29 mouse cellular contexts compared by ENCODE assay signal in genomic region chr7:43601884-43602283, GRCm38 (mm10). TPM values are rescaled to one million over a fixed set of nuclear protein-coding genes. Genes with fewer than 3 reads are reported as not detected.
A peak's percentile ranks its signal among the peaks of the same experiment; 100 is the strongest.
DNase-seq lines count a peak whose midpoint lies in the region; ATAC-seq lines count a peak whose summit lies in the region.
"Had no signal": no experiment of that assay in that cellular context is flagged by ENCODE, and none has a peak within 500 bp of the region (broad histone marks: within the 10 kb centered on the region; RNA-seq: fewer than 3 reads in every experiment).

No protein-coding gene starts in this region.

- WGBS in forebrain, embryonic 11.5 days, result 27% methylated on average over 5 of the region's 5 CpGs
- 15% methylated on average over 5 of the region's 5 CpGs for WGBS in forebrain, embryonic 16.5 days
- WGBS in neural tube, embryonic 11.5 days, result 30% methylated on average over 5 of the region's 5 CpGs
- 11% methylated on average over 5 of the region's 5 CpGs for WGBS in neural tube, embryonic 15.5 days

- H3K27me3 ChIP-seq in forebrain, embryonic 11.5 days (ENCODE audit: control insufficient read depth, insufficient read depth, low read length), result no peaks in the 10 kb centered on the region
- no peaks in the 10 kb centered on the region for H3K27me3 ChIP-seq in forebrain, embryonic 16.5 days (replicated peaks; ENCODE audit: control insufficient read depth, insufficient read depth, low read length)
- no peaks in the 10 kb centered on the region for H3K27me3 ChIP-seq in neural tube, embryonic 11.5 days (ENCODE audit: control insufficient read depth, insufficient read depth, low read length)
- no peaks in the 10 kb centered on the region for H3K27me3 ChIP-seq in neural tube, embryonic 15.5 days (replicated peaks)
- H3K27me3 ChIP-seq: embryonic facial prominence, embryonic 12.5 days; heart, embryonic 15.5 days; kidney, embryonic 15.5 days; limb, embryonic 13.5 days; liver, embryonic 12.5 days; midbrain, embryonic 13.5 days; stomach, embryonic 15.5 days had no signal

- H3K4me3 ChIP-seq in forebrain, embryonic 11.5 days (ENCODE audit: low read depth, low read length), result no peak overlapping the region
- no peak overlapping the region for H3K4me3 ChIP-seq in forebrain, embryonic 16.5 days (replicated peaks; ENCODE audit: low read length)
- no peak overlapping the region for H3K4me3 ChIP-seq in neural tube, embryonic 11.5 days (ENCODE audit: low read depth, low read length)
- H3K4me3 ChIP-seq in neural tube, embryonic 15.5 days (replicated peaks), result no peak overlapping the region
- H3K4me3 ChIP-seq: embryonic facial prominence, embryonic 12.5 days; erythroblast, embryonic 14.5 days; heart, embryonic 15.5 days; kidney, embryonic 15.5 days; limb, embryonic 13.5 days; liver, embryonic 12.5 days; midbrain, embryonic 13.5 days; neural tube, embryonic 13.5 days; stomach, embryonic 15.5 days had no signal

- DNase-seq in adrenal gland, adult (ENCODE audit: inconsistent age in 2 of 2, low spot score in 1 of 2), result peak; percentile 47 to 76
- no peak for DNase-seq in adrenal gland, postnatal 14 days
- peak; percentile 26 for DNase-seq in forebrain, embryonic 11.5 days (ENCODE audit: low spot score)
- no peak for DNase-seq in neural tube, embryonic 11.5 days (ENCODE audit: low spot score)
- peak; percentile 34 for DNase-seq in mesoderm, embryonic 11.5 days (ENCODE audit: low read depth, low spot score)
- DNase-seq: cerebellum, adult 2 months; cerebellum, postnatal 36 days; heart, postnatal 4 days; kidney, postnatal 4 days; lung, adult 18-20 months; lung, postnatal 10 days; right cerebral cortex, adult 18-20 months; thymus, postnatal 25 days had no signal

- H3K9me3 ChIP-seq in forebrain, embryonic 11.5 days (ENCODE audit: control insufficient read depth, low read length), result no peaks in the 10 kb centered on the region
- H3K9me3 ChIP-seq in forebrain, embryonic 16.5 days (ENCODE audit: control insufficient read depth, low read length), result no peaks in the 10 kb centered on the region
- no peaks in the 10 kb centered on the region for H3K9me3 ChIP-seq in neural tube, embryonic 11.5 days (ENCODE audit: control insufficient read depth, low read length)
- H3K9me3 ChIP-seq in neural tube, embryonic 15.5 days (replicated peaks), result no peaks in the 10 kb centered on the region
- H3K9me3 ChIP-seq: embryonic facial prominence, embryonic 12.5 days; G1E; heart, embryonic 15.5 days; kidney, embryonic 15.5 days; limb, embryonic 13.5 days; liver, embryonic 12.5 days; midbrain, embryonic 13.5 days; neural tube, embryonic 13.5 days; stomach, embryonic 15.5 days had no signal

- no peak overlapping the region for H3K4me2 ChIP-seq in forebrain, embryonic 11.5 days (ENCODE audit: low read depth, low read length, severe bottlenecking)
- no peak overlapping the region for H3K4me2 ChIP-seq in forebrain, embryonic 16.5 days (ENCODE audit: low read length)
- H3K4me2 ChIP-seq in neural tube, embryonic 11.5 days (ENCODE audit: low read depth), result 0 out of 2 replicates have a peak overlapping the region, but pooled peaks have one; percentile 3
- no peak overlapping the region for H3K4me2 ChIP-seq in neural tube, embryonic 15.5 days
- H3K4me2 ChIP-seq: embryonic facial prominence, embryonic 12.5 days; heart, embryonic 15.5 days; kidney, embryonic 15.5 days; limb, embryonic 13.5 days; liver, embryonic 12.5 days; midbrain, embryonic 13.5 days; neural tube, embryonic 13.5 days; stomach, embryonic 15.5 days had no signal

- H3K36me3 ChIP-seq in forebrain, embryonic 11.5 days (ENCODE audit: control insufficient read depth, insufficient read depth, low read length), result no peaks in the 10 kb centered on the region
- no peaks in the 10 kb centered on the region for H3K36me3 ChIP-seq in forebrain, embryonic 16.5 days (ENCODE audit: control insufficient read depth, insufficient read depth)
- H3K36me3 ChIP-seq in neural tube, embryonic 11.5 days (ENCODE audit: control insufficient read depth, insufficient read depth, low read length), result no peaks in the 10 kb centered on the region
- no peaks in the 10 kb centered on the region for H3K36me3 ChIP-seq in neural tube, embryonic 15.5 days
- H3K36me3 ChIP-seq: embryonic facial prominence, embryonic 12.5 days; G1E; heart, embryonic 15.5 days; kidney, embryonic 15.5 days; limb, embryonic 13.5 days; liver, embryonic 12.5 days; midbrain, embryonic 13.5 days; neural tube, embryonic 13.5 days; stomach, embryonic 15.5 days had no signal

- no peak overlapping the region for H3K27ac ChIP-seq in forebrain, embryonic 11.5 days (ENCODE audit: low read depth, low read length)
- H3K27ac ChIP-seq in forebrain, embryonic 16.5 days (ENCODE audit: low read length), result no peak overlapping the region
- H3K27ac ChIP-seq in neural tube, embryonic 11.5 days (ENCODE audit: low read depth, low read length), result no peak overlapping the region
- H3K27ac ChIP-seq in neural tube, embryonic 15.5 days (replicated peaks), result no peak overlapping the region
- H3K27ac ChIP-seq: embryonic facial prominence, embryonic 12.5 days; heart, embryonic 15.5 days; hindbrain, postnatal 0 days; kidney, embryonic 15.5 days; limb, embryonic 13.5 days; liver, embryonic 12.5 days; midbrain, embryonic 13.5 days; neural tube, embryonic 13.5 days; stomach, embryonic 15.5 days had no signal

- peaks cover 5% of the 10 kb centered on the region; the same call in 1 of the 2 replicates for H3K4me1 ChIP-seq in forebrain, embryonic 11.5 days (replicated peaks; ENCODE audit: control insufficient read depth, insufficient read depth, low read length)
- peaks cover under 1% of the 10 kb centered on the region; the same call in 1 of the 2 replicates for H3K4me1 ChIP-seq in forebrain, embryonic 16.5 days (replicated peaks; ENCODE audit: control insufficient read depth, insufficient read depth, low read length)
- H3K4me1 ChIP-seq in neural tube, embryonic 11.5 days (ENCODE audit: control insufficient read depth, insufficient read depth, low read length), result no peaks in the 10 kb centered on the region; the same call in 1 of the 2 replicates
- H3K4me1 ChIP-seq in neural tube, embryonic 15.5 days, result 0 out of 2 replicates have a peak, but pooled peaks cover 6% of the 10 kb centered on the region
- H3K4me1 ChIP-seq: stomach, embryonic 15.5 days had no signal

- no peak overlapping the region for H3K9ac ChIP-seq in forebrain, embryonic 11.5 days (ENCODE audit: low read length)
- H3K9ac ChIP-seq in forebrain, embryonic 16.5 days (replicated peaks; ENCODE audit: low read depth, low read length), result no peak overlapping the region
- no peak overlapping the region for H3K9ac ChIP-seq in neural tube, embryonic 11.5 days (ENCODE audit: low read length)
- H3K9ac ChIP-seq in neural tube, embryonic 15.5 days (replicated peaks), result no peak overlapping the region
- H3K9ac ChIP-seq: embryonic facial prominence, embryonic 12.5 days; heart, embryonic 15.5 days; kidney, embryonic 15.5 days; limb, embryonic 13.5 days; liver, embryonic 12.5 days; midbrain, embryonic 13.5 days; neural tube, embryonic 13.5 days; stomach, embryonic 15.5 days had no signal

- ATAC-seq in forebrain, embryonic 11.5 days (replicated peaks; ENCODE audit: low FRiP score), result 0 out of 2 replicates have a peak, but pooled peaks have one; percentile 36
- ATAC-seq in forebrain, embryonic 16.5 days, result no peak
- ATAC-seq in neural tube, embryonic 11.5 days (ENCODE audit: insufficient read depth, low FRiP score, low TSS enrichment), result no peak
- no peak for ATAC-seq in neural tube, embryonic 15.5 days (ENCODE audit: low FRiP score)
- no peak for ATAC-seq in inflammation-experienced regulatory T-cells, adult 6 months
- ATAC-seq: hindbrain, postnatal 0 days; intestine, postnatal 0 days; liver, embryonic 12.5 days; midbrain, embryonic 13.5 days had no signal

RNA-seq across cellular contexts. Expression of gene Zfp819, which starts 5.1 kb away (rescaled TPM):
- not detected in 2 replicates for total RNA-seq in adrenal gland, postnatal 14 days (2021)
- polyA plus RNA-seq in forebrain, embryonic 11.5 days (2014; fragmentation: Nextera tagmentation; extraction: Ambion mirVana), result 0.92 and 1.0 TPM in 2 replicates
- 0.23 and 0.26 TPM in 2 replicates for polyA plus RNA-seq in forebrain, embryonic 16.5 days (2015; fragmentation: Nextera tagmentation; extraction: Ambion mirVana)
- polyA plus RNA-seq in neural tube, embryonic 11.5 days (2014; fragmentation: Nextera tagmentation; extraction: Ambion mirVana), result 0.25 and 0.64 TPM in 2 replicates
- 0.32 and 0.42 TPM in 2 replicates for polyA plus RNA-seq in neural tube, embryonic 15.5 days (2015; fragmentation: Nextera tagmentation; extraction: Ambion mirVana)
- not detected for polyA plus RNA-seq in inflammation-experienced regulatory T-cells, adult 6 months (2017; shearing (Covaris generic))
- total RNA-seq: gastrocnemius, postnatal 4 days; heart, postnatal 4 days had no signal
- polyA plus RNA-seq: G1E; heart, embryonic 15.5 days; intestine, postnatal 0 days; kidney, embryonic 15.5 days; liver, embryonic 12.5 days; stomach, embryonic 15.5 days had no signal

RNA-seq across cellular contexts. Expression of gene Zfp719, which starts 22.5 kb away (rescaled TPM):
- 11.9 and 16.9 TPM in 2 replicates for total RNA-seq in adrenal gland, postnatal 14 days (2021)
- polyA plus RNA-seq in forebrain, embryonic 11.5 days (2014; fragmentation: Nextera tagmentation; extraction: Ambion mirVana), result 16.0 and 16.9 TPM in 2 replicates
- 18.5 and 20.9 TPM in 2 replicates for polyA plus RNA-seq in forebrain, embryonic 16.5 days (2015; fragmentation: Nextera tagmentation; extraction: Ambion mirVana)
- 18.4 and 19.3 TPM in 2 replicates for polyA plus RNA-seq in neural tube, embryonic 11.5 days (2014; fragmentation: Nextera tagmentation; extraction: Ambion mirVana)
- 13.3 and 13.7 TPM in 2 replicates for polyA plus RNA-seq in neural tube, embryonic 15.5 days (2015; fragmentation: Nextera tagmentation; extraction: Ambion mirVana)
- polyA plus RNA-seq in inflammation-experienced regulatory T-cells, adult 6 months (2017; shearing (Covaris generic)), result 10 to 100 TPM; 10.7 to 11.7 (median 11.7) TPM
- polyA plus RNA-seq: erythroblast, embryonic 14.5 days had no signal

RNA-seq across cellular contexts. Expression of gene Ceacam18, which starts 32.6 kb away (rescaled TPM):
- 0.22 TPM in 1 of 2 replicates, not detected in the other for total RNA-seq in adrenal gland, postnatal 14 days (2021)
- not detected in 2 replicates for polyA plus RNA-seq in forebrain, embryonic 11.5 days (2014; fragmentation: Nextera tagmentation; extraction: Ambion mirVana)
- polyA plus RNA-seq in forebrain, embryonic 16.5 days (2015; fragmentation: Nextera tagmentation; extraction: Ambion mirVana), result not detected in 2 replicates
- not detected in 2 replicates for polyA plus RNA-seq in neural tube, embryonic 11.5 days (2014; fragmentation: Nextera tagmentation; extraction: Ambion mirVana)
- polyA plus RNA-seq in neural tube, embryonic 15.5 days (2015; fragmentation: Nextera tagmentation; extraction: Ambion mirVana), result 0.36 TPM in 1 of 2 replicates, not detected in the other
- not detected for polyA plus RNA-seq in inflammation-experienced regulatory T-cells, adult 6 months (2017; shearing (Covaris generic))
- total RNA-seq: gastrocnemius, postnatal 4 days; heart, postnatal 4 days; hindbrain, postnatal 0 days had no signal
- polyA plus RNA-seq: embryonic facial prominence, embryonic 12.5 days; erythroblast, embryonic 14.5 days; G1E; heart, embryonic 15.5 days; kidney, embryonic 15.5 days; limb, embryonic 13.5 days; liver, embryonic 12.5 days; midbrain, embryonic 13.5 days; neural tube, embryonic 13.5 days had no signal

RNA-seq across cellular contexts. Expression of gene Zfp658, which starts 39.8 kb away (rescaled TPM):
- total RNA-seq in adrenal gland, postnatal 14 days (2021), result 2.2 and 3.2 TPM in 2 replicates
- polyA plus RNA-seq in forebrain, embryonic 11.5 days (2014; fragmentation: Nextera tagmentation; extraction: Ambion mirVana), result 6.7 and 6.8 TPM in 2 replicates
- polyA plus RNA-seq in forebrain, embryonic 16.5 days (2015; fragmentation: Nextera tagmentation; extraction: Ambion mirVana), result 12.5 TPM in 2 replicates
- polyA plus RNA-seq in neural tube, embryonic 11.5 days (2014; fragmentation: Nextera tagmentation; extraction: Ambion mirVana), result 7.7 and 8.9 TPM in 2 replicates
- 6.7 and 7.5 TPM in 2 replicates for polyA plus RNA-seq in neural tube, embryonic 15.5 days (2015; fragmentation: Nextera tagmentation; extraction: Ambion mirVana)
- polyA plus RNA-seq in inflammation-experienced regulatory T-cells, adult 6 months (2017; shearing (Covaris generic)), result 1 to 10 TPM; 2.8 to 4.3 (median 3.3) TPM
- polyA plus RNA-seq: erythroblast, embryonic 14.5 days had no signal

RNA-seq across cellular contexts. Expression of gene Cd33, which starts 57.7 kb away (rescaled TPM):
- 2.7 and 5.3 TPM in 2 replicates for total RNA-seq in adrenal gland, postnatal 14 days (2021)
- polyA plus RNA-seq in forebrain, embryonic 11.5 days (2014; fragmentation: Nextera tagmentation; extraction: Ambion mirVana), result 0.71 and 1.7 TPM in 2 replicates
- polyA plus RNA-seq in forebrain, embryonic 16.5 days (2015; fragmentation: Nextera tagmentation; extraction: Ambion mirVana), result 0.92 and 1.9 TPM in 2 replicates
- polyA plus RNA-seq in neural tube, embryonic 11.5 days (2014; fragmentation: Nextera tagmentation; extraction: Ambion mirVana), result 1.2 and 1.3 TPM in 2 replicates
- polyA plus RNA-seq in neural tube, embryonic 15.5 days (2015; fragmentation: Nextera tagmentation; extraction: Ambion mirVana), result 1.3 and 1.8 TPM in 2 replicates
- under 1 TPM in 1 of 3 experiments, not detected in 2; 0.39 TPM for polyA plus RNA-seq in inflammation-experienced regulatory T-cells, adult 6 months (2017; shearing (Covaris generic))
- polyA plus RNA-seq: erythroblast, embryonic 14.5 days had no signal

Comparison
In these comparisons a context has a peak if more than half of its experiments do, and no peak if none do; other contexts are left out.
1. DNase-seq: peak in adrenal gland, adult (2 of 2), forebrain, embryonic 11.5 days (single experiment) and mesoderm, embryonic 11.5 days (single experiment); none in adrenal gland, postnatal 14 days (single experiment) and neural tube, embryonic 11.5 days (single experiment).